Mouse (Mus musculus): ENCODE measurements at regions not wholly inside any gene's neighbourhood (a gene's known extent, or its start where the extent isn't known, plus 50 kb on each side); places are given as distances from the start of the nearest gene placed in this dataset.

DNA sequence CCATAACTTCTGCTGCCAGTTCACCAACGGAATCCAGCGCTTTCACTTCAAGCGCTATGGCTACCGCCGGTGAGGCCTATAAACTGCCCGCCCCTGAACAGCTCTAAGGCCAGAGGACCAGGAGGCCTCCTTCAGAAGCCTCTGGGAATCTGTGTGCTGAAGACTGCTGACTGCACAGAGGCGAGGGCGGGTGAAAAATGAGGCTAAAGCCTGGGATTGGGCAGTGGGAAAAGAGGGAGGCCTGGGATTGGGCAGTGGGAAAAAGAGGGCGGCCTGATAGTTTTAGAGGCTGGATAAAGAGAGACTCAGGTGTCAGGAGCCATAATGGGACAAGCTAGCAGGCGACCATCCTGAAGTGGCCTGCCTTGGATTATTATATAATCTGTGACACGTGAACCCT lies 80.8 kb downstream of the Plekhb2 start:
- 84% methylated on average over 11 of the region's 11 CpGs for WGBS
- no peak overlapping the region for H3K4me3 ChIP-seq (ENCODE audit: low read depth, low read length)
- H3K36me3 ChIP-seq (ENCODE audit: control insufficient read depth, insufficient read depth, low read length): no peaks in the 10 kb centered on the region
- DNase-seq (ENCODE audit: low spot score) (no peak), ATAC-seq (replicated peaks; ENCODE audit: low FRiP score) (no peak)
- H3K27ac ChIP-seq (ENCODE audit: low read depth, low read length): no peak overlapping the region
- peaks cover 8% of the 10 kb centered on the region; the same call in 1 of the 2 replicates for H3K9me3 ChIP-seq (ENCODE audit: control insufficient read depth, low read length)
- H3K9ac ChIP-seq (ENCODE audit: low read depth, low read length): no peak overlapping the region
- no peaks in the 10 kb centered on the region for H3K4me1 ChIP-seq (replicated peaks; ENCODE audit: control insufficient read depth, insufficient read depth, low read length)
- no peaks in the 10 kb centered on the region for H3K27me3 ChIP-seq (replicated peaks; ENCODE audit: control insufficient read depth, insufficient read depth, low read length)
- H3K4me2 ChIP-seq: no peak overlapping the region

DNA sequence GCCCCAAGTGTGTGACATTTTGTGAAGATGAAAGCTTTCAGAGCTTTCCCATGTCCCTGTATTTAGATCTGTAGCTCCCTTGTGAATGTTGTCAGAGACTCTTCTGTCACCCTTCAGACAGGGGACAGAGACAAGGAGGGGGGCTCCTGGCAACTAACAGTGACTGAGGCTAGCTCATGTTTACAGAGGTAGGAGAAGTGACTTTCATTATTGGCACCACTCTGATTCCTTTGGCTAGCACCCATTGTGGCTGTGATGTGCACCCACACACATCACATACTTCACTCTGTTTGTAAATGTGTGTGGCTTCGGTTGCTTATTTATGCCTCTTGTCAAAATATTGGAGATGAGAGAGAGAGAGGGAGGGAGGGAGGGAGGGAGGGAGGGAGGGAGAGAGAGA lies 93.4 kb downstream of the Plekhb2 start:
- no peaks in the 10 kb centered on the region for H3K4me1 ChIP-seq (replicated peaks; ENCODE audit: control insufficient read depth, insufficient read depth, low read length)
- ATAC-seq (replicated peaks; ENCODE audit: low FRiP score) (no peak), DNase-seq (ENCODE audit: low spot score) (no peak)
- H3K9me3 ChIP-seq (ENCODE audit: control insufficient read depth, low read length): no peaks in the 10 kb centered on the region
- no peaks in the 10 kb centered on the region for H3K27me3 ChIP-seq (replicated peaks; ENCODE audit: control insufficient read depth, insufficient read depth, low read length)
- WGBS: 72% methylated on average over 1 of the region's 1 CpGs
- no peak overlapping the region for H3K4me3 ChIP-seq (ENCODE audit: low read depth, low read length)
- no peak overlapping the region for H3K9ac ChIP-seq (ENCODE audit: low read depth, low read length)
- no peaks in the 10 kb centered on the region for H3K36me3 ChIP-seq (ENCODE audit: control insufficient read depth, insufficient read depth, low read length)
- no peak overlapping the region for H3K27ac ChIP-seq (ENCODE audit: low read depth, low read length)
- H3K4me2 ChIP-seq: no peak overlapping the region

DNA sequence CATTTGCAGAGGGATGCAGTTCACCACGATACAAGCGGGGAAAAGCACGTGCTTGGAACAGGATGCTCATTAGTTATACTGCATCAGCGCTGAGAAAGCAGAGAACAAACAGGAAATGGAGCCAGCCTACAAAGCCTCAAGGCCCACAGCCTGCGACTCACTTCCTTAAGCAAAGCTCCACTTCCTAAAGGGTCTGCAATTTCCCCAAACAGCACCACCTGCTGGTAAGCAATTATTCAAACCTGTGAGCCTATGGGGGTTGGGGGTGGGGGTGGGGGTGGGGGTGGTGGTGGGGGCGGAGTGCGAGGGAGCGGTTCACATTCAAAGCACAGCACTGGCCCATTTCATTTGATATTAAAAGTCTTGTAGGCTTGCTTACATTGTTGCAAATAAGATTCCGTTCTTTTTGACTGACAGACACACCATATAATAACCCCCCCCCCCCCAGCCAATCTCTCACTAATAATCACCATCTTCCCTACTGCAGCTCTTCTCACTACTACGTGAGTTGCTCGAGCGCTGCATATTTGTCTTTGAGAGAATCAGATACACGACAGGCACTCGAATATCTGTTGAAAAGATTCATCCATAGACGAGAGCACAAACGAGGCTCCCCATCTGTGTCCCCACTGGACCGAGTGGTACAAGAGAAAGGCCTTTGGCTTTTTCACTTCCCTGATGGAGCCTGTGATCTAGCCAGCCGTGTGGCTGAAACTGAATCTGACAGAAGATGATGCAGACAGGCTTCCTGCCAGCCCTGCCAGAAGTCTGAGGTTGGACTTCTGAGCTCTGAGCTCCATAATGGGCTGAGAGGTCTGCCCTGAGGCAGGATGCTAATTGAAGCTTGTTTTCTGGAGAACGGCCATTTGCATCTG lies 112.1 kb downstream of the Plekhb2 start:
- H3K9ac ChIP-seq (ENCODE audit: low read depth, low read length): no peak overlapping the region
- no peak overlapping the region for H3K4me2 ChIP-seq
- H3K27ac ChIP-seq (ENCODE audit: low read depth, low read length): no peak overlapping the region
- H3K9me3 ChIP-seq (ENCODE audit: control insufficient read depth, low read length): no peaks in the 10 kb centered on the region; the same call in 1 of the 2 replicates
- DNase-seq (ENCODE audit: low spot score) (no peak), ATAC-seq (replicated peaks; ENCODE audit: low FRiP score) (no peak)
- H3K4me1 ChIP-seq (replicated peaks; ENCODE audit: control insufficient read depth, insufficient read depth, low read length): no peaks in the 10 kb centered on the region
- no peak overlapping the region for H3K4me3 ChIP-seq (ENCODE audit: low read depth, low read length)
- WGBS: 73% methylated on average over 19 of the region's 19 CpGs
- H3K36me3 ChIP-seq (ENCODE audit: control insufficient read depth, insufficient read depth, low read length): no peaks in the 10 kb centered on the region
- no peaks in the 10 kb centered on the region for H3K27me3 ChIP-seq (replicated peaks; ENCODE audit: control insufficient read depth, insufficient read depth, low read length)

DNA sequence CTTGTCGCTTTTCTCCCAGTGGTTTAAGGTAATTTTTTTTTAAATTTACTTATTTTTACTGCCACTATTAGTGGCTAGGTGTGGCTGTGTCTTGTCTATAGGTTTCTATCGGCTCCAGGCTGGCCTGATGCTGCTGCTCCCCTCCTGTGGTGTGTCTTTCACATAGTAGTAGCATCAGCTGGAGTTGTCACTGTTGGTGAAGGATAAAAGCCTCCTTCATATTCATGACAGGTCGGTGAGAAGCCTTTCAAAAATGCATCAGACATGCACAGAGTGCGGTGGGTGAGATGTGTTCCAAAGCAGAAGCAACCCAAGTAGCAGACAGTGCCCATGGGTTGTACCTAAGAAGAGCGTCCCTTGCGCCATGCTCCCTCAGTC lies 112.7 kb downstream of the Plekhb2 start:
- H3K9ac ChIP-seq (ENCODE audit: low read depth, low read length): no peak overlapping the region
- WGBS: 81% methylated on average over 6 of the region's 6 CpGs
- no peaks in the 10 kb centered on the region; the same call in 1 of the 2 replicates for H3K9me3 ChIP-seq (ENCODE audit: control insufficient read depth, low read length)
- DNase-seq (ENCODE audit: low spot score) (no peak), ATAC-seq (replicated peaks; ENCODE audit: low FRiP score) (no peak)
- no peak overlapping the region for H3K4me2 ChIP-seq
- no peaks in the 10 kb centered on the region for H3K36me3 ChIP-seq (ENCODE audit: control insufficient read depth, insufficient read depth, low read length)
- H3K4me3 ChIP-seq (ENCODE audit: low read depth, low read length): no peak overlapping the region
- no peak overlapping the region for H3K27ac ChIP-seq (ENCODE audit: low read depth, low read length)
- H3K4me1 ChIP-seq (replicated peaks; ENCODE audit: control insufficient read depth, insufficient read depth, low read length): no peaks in the 10 kb centered on the region
- no peaks in the 10 kb centered on the region for H3K27me3 ChIP-seq (replicated peaks; ENCODE audit: control insufficient read depth, insufficient read depth, low read length)

DNA sequence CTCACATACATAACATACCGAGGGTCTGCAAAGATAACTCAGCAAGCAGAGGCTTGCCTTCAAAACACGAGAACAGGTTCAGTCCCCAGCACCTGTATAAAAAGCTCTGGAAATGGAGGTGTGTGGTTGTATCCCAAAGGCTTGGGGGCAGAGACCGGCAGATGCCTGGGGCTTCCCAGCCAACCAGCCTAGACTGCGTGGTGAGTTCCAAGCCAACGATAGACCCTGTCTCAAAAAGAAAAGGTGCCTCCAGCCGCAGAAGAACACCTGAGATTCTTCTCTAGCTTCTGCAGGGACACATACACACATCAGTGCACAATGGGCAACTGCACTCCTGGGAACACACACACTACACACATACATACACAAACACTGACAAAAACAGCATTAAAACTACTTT lies 125.0 kb downstream of the Plekhb2 start:
- H3K4me2 ChIP-seq: no peak overlapping the region
- H3K9me3 ChIP-seq (ENCODE audit: control insufficient read depth, low read length): no peaks in the 10 kb centered on the region
- no peaks in the 10 kb centered on the region for H3K27me3 ChIP-seq (replicated peaks; ENCODE audit: control insufficient read depth, insufficient read depth, low read length)
- H3K4me1 ChIP-seq (replicated peaks; ENCODE audit: control insufficient read depth, insufficient read depth, low read length): no peaks in the 10 kb centered on the region
- H3K4me3 ChIP-seq (ENCODE audit: low read depth, low read length): no peak overlapping the region
- 81% methylated on average over 6 of the region's 6 CpGs for WGBS
- ATAC-seq (replicated peaks; ENCODE audit: low FRiP score) (no peak), DNase-seq (ENCODE audit: low spot score) (no peak)
- no peak overlapping the region for H3K27ac ChIP-seq (ENCODE audit: low read depth, low read length)
- no peaks in the 10 kb centered on the region for H3K36me3 ChIP-seq (ENCODE audit: control insufficient read depth, insufficient read depth, low read length)
- H3K9ac ChIP-seq (ENCODE audit: low read depth, low read length): no peak overlapping the region

DNA sequence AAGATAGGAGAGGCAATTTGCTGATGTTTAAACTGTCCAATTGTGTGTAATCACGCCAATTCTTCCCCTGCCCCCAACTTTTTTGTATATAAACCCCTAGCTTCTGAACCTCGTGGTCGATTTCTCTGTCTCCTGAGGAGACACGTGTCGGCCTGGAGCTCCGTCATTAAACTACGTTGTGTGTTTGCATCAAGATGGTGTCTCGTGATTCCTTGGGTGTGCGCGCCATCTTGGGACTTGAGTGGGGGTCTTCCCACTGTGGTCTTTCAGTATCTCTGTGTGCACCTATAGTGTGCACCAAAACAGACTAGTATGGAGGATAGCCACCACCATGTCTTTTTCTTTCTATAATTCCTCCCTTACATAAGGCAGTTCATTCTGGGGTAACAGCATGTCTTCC lies 128.4 kb downstream of the Plekhb2 start:
- H3K4me1 ChIP-seq (replicated peaks; ENCODE audit: control insufficient read depth, insufficient read depth, low read length): no peaks in the 10 kb centered on the region
- no peaks in the 10 kb centered on the region for H3K9me3 ChIP-seq (ENCODE audit: control insufficient read depth, low read length)
- H3K27ac ChIP-seq (ENCODE audit: low read depth, low read length): no peak overlapping the region
- no peak overlapping the region for H3K9ac ChIP-seq (ENCODE audit: low read depth, low read length)
- H3K4me3 ChIP-seq (ENCODE audit: low read depth, low read length): no peak overlapping the region
- no peaks in the 10 kb centered on the region for H3K36me3 ChIP-seq (ENCODE audit: control insufficient read depth, insufficient read depth, low read length)
- no peaks in the 10 kb centered on the region for H3K27me3 ChIP-seq (replicated peaks; ENCODE audit: control insufficient read depth, insufficient read depth, low read length)
- no peak for ATAC-seq (replicated peaks; ENCODE audit: low FRiP score)
- WGBS: 87% methylated on average over 10 of the region's 10 CpGs
- DNase-seq (ENCODE audit: low spot score): no peak
- no peak overlapping the region for H3K4me2 ChIP-seq

DNA sequence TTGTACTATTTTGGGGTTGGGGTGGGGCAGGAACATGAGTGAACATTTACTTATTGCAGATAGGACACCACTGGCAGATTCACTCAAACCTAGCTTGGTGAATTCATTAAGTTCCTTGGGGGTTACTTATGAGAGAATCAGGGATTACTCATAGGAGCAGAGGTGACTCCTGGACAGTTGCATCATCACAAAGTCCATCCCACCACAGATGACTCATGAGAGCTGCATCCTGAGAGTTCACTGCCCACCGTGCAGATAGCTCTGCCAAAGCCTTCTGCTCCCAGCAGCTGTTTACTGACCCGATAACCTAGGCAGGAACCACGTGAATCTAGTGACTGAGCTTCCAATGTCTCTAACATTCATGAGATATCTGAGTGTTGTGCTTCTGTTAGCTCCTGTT lies 129.6 kb downstream of the Plekhb2 start:
- no peaks in the 10 kb centered on the region for H3K4me1 ChIP-seq (replicated peaks; ENCODE audit: control insufficient read depth, insufficient read depth, low read length)
- H3K27ac ChIP-seq (ENCODE audit: low read depth, low read length): no peak overlapping the region
- H3K4me3 ChIP-seq (ENCODE audit: low read depth, low read length): no peak overlapping the region
- H3K9me3 ChIP-seq (ENCODE audit: control insufficient read depth, low read length): no peaks in the 10 kb centered on the region
- WGBS: 65% methylated on average over 3 of the region's 3 CpGs
- ATAC-seq (replicated peaks; ENCODE audit: low FRiP score) (no peak), DNase-seq (ENCODE audit: low spot score) (no peak)
- no peak overlapping the region for H3K9ac ChIP-seq (ENCODE audit: low read depth, low read length)
- H3K4me2 ChIP-seq: no peak overlapping the region
- no peaks in the 10 kb centered on the region for H3K36me3 ChIP-seq (ENCODE audit: control insufficient read depth, insufficient read depth, low read length)
- no peaks in the 10 kb centered on the region for H3K27me3 ChIP-seq (replicated peaks; ENCODE audit: control insufficient read depth, insufficient read depth, low read length)

DNA sequence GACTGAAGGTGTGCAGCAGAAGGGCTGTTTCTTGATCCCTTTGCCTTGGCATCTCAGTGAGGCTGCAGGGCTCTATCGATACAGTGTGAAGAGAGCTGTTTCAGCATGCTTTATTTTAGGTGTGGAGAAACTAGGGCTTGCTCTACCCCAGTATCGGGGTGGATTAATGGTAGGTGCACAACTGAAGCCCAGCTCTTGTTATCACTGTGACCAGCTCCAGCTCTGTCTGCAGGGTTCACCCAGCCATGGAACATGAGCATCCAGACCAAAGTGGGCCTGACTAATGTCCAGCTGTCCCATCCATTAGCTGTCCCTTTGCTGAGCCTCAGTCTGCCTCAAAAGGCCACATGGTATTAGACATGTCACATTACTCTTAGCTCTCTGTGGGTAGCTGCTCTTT lies 132.2 kb downstream of the Plekhb2 start:
- 90% methylated on average over 2 of the region's 2 CpGs for WGBS
- DNase-seq (ENCODE audit: low spot score) (no peak), ATAC-seq (replicated peaks; ENCODE audit: low FRiP score) (no peak)
- no peak overlapping the region for H3K9ac ChIP-seq (ENCODE audit: low read depth, low read length)
- no peak overlapping the region for H3K27ac ChIP-seq (ENCODE audit: low read depth, low read length)
- H3K36me3 ChIP-seq (ENCODE audit: control insufficient read depth, insufficient read depth, low read length): no peaks in the 10 kb centered on the region
- no peak overlapping the region for H3K4me2 ChIP-seq
- no peaks in the 10 kb centered on the region for H3K4me1 ChIP-seq (replicated peaks; ENCODE audit: control insufficient read depth, insufficient read depth, low read length)
- no peaks in the 10 kb centered on the region for H3K27me3 ChIP-seq (replicated peaks; ENCODE audit: control insufficient read depth, insufficient read depth, low read length)
- no peak overlapping the region for H3K4me3 ChIP-seq (ENCODE audit: low read depth, low read length)
- no peaks in the 10 kb centered on the region for H3K9me3 ChIP-seq (ENCODE audit: control insufficient read depth, low read length)

DNA sequence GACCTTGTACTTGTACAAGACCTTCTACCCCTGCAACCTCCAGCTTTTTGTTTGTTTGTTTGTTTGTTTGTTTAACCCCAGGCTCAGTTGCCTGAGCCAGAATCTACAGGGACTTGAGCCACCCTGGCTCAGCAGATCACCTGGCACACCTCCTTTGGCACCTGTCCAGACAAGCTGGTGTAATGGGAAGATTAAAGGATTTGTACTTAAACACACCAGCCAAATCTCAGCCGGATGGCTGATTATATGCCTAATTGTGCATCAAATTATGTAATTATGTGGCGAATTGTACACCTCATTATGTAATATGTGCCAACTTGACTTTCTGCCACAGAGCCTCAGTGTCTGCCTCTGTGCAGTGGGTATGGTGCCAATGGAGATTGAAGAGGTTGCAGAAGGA lies 133.2 kb downstream of the Plekhb2 start:
- Histone ChIP-seq H3K4me2 (no peak overlapping the region), H3K9me3 (ENCODE audit: control insufficient read depth, low read length) (no peaks in the 10 kb centered on the region), H3K4me3 (ENCODE audit: low read depth, low read length) (no peak overlapping the region), H3K4me1 (replicated peaks; ENCODE audit: control insufficient read depth, insufficient read depth, low read length) (no peaks in the 10 kb centered on the region), H3K9ac (ENCODE audit: low read depth, low read length) (no peak overlapping the region), H3K27me3 (replicated peaks; ENCODE audit: control insufficient read depth, insufficient read depth, low read length) (no peaks in the 10 kb centered on the region), H3K27ac (ENCODE audit: low read depth, low read length) (no peak overlapping the region), H3K36me3 (ENCODE audit: control insufficient read depth, insufficient read depth, low read length) (no peaks in the 10 kb centered on the region)
- 84% methylated on average over 2 of the region's 2 CpGs for whole genome bisulfite sequencing
- ATAC-seq (replicated peaks; ENCODE audit: low FRiP score): no peak
- no peak for DNase-seq (ENCODE audit: low spot score)

Measured in liver, embryonic 11.5 days (tissue).